Mouse (Mus musculus): ENCODE measurements at regions not wholly inside any gene's neighbourhood (a gene's known extent, or its start where the extent isn't known, plus 50 kb on each side); places are given as distances from the start of the nearest gene placed in this dataset.

GRCm38 (mm10) chr2:171816685-171817419 lies 226.4 kb downstream of the Cbln4 start:
- peak; percentile 30 to 33 for DNase-seq (ENCODE audit: low spot score in 2 of 2)
- intact Hi-C loops (cut with DNase I), result no loop called here

GRCm38 (mm10) chr2:171812701-171813100 lies 230.6 kb downstream of the Cbln4 start:
- DNase-seq (ENCODE audit: low spot score in 2 of 2), result no peak
- intact Hi-C loops (cut with DNase I), result no loop called here

DNA sequence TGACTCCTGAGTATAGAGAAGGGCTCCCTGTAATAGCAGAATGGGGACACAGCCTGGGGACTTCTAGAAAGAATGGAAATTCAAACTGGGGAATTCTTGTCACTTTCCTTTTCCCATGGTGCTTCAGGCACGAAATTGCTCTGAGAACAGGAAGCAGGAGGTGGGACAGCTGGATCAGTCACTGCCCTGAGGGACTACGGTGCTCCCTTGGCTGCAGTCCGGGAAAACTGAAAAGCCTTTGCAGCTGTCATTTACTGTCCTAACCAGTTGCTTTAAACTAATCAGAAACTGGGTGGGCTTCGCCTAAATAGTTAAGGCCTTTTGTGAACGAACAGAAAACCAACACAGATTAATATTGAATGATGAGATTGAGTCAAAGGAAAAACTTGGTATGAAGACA lies 237.9 kb downstream of the Cbln4 start:
- intact Hi-C loops (cut with DNase I), result no loop called here
- DNase-seq (ENCODE audit: low spot score in 2 of 2), result no peak

DNA sequence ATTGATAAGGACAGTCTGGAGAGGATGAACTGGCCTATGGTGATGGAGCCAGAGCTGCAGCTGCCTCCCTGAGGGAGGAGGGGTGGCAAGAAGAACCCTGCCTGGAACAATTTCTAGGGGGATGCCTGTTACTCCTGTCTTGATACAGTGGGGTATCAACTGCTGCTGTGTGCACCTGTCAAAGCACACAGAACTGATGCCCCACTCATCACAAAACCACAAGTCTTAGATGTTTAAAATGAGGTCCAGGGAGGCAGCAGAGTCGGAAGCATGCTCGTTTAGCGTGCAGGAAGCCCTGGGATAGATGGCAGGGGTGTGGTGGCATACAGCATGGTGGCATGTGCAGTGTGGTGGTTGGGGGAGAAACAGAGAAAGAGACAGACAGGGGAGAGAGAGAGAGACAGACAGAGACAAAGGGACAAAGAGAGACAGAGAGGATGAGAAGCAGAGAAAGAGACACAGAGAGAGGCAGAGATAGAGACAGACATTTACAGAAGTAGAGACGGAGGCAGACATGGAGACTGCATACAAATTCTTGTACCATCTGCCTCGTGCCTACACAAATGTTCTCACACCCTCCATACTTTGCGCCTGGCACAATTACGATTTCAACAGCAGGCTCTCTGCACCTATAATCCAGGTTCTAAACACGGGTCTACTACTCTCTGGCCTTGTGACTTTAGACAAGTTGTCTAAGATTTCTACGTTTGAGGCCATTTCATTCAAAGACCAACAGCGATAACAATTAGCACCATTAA lies 242.6 kb downstream of the Cbln4 start:
- intact Hi-C loops (cut with DNase I), result no loop called here
- DNase-seq (ENCODE audit: low spot score in 2 of 2), result peak; percentile 10 to 19

DNA sequence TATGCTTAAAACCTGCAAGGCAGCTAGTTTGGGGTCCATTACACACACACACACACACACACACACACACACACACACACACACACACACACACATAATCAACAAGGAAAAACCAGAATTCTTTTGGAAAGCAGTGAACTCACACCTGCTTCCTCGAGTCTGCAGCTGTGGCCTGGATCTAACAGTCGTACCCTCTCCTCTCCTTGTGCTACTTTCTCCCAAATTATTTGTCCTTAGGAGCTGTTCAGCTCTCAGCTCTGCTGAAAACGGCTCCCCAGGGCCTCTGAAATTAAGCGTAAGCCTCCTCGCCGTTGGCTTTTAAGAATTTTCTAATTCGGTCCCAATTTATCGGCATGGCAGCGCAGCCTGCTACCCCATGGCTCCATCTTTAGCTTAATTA lies 243.9 kb downstream of the Cbln4 start:
- intact Hi-C loops (cut with DNase I), result no loop called here
- no peak for DNase-seq (ENCODE audit: low spot score in 2 of 2)

GRCm38 (mm10) chr2:171790686-171791085 lies 252.6 kb downstream of the Cbln4 start:
- DNase-seq (ENCODE audit: low spot score in 2 of 2), result no peak
- intact Hi-C loops (cut with DNase I), result no loop called here

DNA sequence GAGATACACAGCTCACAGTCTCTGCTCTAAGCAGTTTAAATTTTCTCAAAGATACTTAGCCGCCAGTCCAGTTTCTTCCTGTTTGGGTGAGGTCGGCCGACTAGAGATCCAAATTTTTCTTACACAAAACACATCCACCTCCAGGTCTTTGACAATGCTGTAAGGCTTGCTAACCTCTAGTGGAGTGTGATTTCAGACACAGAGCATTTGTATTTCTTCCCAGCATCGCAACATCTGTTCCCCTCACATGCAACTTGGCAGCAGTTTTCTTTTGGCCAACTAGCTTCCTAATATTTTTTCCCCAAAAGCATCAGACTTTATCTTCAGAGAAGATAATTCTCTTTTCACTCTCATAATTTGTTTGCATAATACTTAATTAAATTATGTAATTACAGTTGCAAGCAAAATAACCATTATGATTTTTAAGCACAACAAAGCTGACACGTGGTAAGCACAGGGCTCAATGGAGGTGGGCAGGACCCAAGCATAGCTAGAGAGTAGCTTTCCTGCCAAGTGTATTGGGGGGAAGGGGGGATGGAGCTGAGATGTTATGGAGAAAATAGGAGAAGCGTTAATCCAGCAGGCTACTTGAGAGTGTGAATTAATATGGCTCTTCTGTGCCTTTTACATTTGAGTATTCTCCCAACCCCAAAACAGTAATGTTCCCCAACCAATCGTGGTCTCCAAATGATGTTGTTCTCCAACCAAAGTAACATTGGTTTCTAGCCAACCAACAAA lies 276.9 kb downstream of the Cbln4 start:
- intact Hi-C loops (cut with DNase I), result no loop called here
- no peak for DNase-seq (ENCODE audit: low spot score in 2 of 2)

DNA sequence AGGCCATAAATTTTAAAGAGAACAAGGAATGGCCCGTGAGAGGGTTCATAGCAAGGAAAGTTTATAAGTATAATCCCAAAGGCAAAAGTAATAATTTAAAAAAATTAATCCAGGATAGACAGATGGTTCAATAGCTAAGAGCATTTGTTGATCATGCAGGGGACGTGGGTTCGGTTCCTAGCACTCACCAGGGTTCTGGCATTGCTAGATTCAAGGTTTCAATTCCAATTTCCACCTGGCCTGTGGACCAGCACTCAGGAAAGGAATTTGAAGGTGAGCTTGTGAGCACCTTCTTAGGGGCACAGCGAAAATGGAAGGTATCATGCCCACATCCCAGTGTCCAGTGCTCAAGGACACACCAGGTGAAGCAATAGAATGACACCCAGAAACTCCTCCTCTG lies 278.2 kb downstream of the Cbln4 start:
- no peak for DNase-seq (ENCODE audit: low spot score in 2 of 2)
- intact Hi-C loops (cut with DNase I), result no loop called here

GRCm38 (mm10) chr2:171753502-171753901 lies 289.8 kb downstream of the Cbln4 start:
- DNase-seq (ENCODE audit: low spot score in 2 of 2), result no peak
- intact Hi-C loops (cut with DNase I), result no loop called here

DNA sequence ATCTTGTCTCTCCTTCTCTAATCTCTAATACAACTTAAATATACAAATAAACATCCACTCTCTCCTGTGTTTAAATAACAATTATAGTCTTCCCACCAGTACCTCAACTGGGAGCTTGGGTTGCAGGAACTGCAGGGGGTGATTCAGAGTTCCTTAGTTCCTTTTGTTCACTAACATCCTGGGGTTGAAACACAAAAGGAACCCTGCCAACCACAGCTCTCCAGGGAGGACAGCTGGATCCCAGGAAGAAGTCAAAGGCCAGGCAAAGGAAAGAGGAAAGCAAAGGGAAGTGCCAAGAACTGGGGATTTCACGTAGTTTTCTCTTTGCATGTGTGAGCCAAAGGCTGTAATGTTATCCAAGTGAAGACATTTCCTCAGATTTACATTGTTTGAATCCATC lies 296.1 kb downstream of the Cbln4 start:
- DNase-seq (ENCODE audit: low spot score in 2 of 2), result no peak
- intact Hi-C loops (cut with DNase I), result no loop called here

DNA sequence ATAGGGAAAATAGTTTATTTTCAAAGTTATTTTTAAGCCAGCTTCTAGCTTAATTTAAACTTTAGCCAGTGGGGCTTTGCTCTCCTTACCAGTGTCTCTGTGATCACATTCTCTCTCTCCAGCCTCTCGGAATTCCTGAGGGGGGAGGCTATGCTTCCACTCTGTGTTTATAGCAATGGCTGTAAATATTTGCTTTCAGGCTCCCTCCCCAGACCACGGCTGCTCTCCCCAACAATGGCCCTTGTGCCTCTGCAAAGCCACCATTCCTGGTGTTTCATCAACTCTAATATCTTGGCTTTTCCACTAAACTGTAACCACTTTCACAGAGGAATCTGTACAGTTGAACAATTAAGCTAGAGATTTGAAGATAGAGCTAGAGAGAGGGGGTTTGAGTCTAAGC lies 300.2 kb downstream of the Cbln4 start:
- no peak for DNase-seq (ENCODE audit: low spot score in 2 of 2)
- intact Hi-C loops (cut with DNase I), result no loop called here

GRCm38 (mm10) chr2:171742706-171743105 lies 300.6 kb downstream of the Cbln4 start:
- DNase-seq (ENCODE audit: low spot score in 2 of 2), result no peak
- intact Hi-C loops (cut with DNase I), result no loop called here

DNA sequence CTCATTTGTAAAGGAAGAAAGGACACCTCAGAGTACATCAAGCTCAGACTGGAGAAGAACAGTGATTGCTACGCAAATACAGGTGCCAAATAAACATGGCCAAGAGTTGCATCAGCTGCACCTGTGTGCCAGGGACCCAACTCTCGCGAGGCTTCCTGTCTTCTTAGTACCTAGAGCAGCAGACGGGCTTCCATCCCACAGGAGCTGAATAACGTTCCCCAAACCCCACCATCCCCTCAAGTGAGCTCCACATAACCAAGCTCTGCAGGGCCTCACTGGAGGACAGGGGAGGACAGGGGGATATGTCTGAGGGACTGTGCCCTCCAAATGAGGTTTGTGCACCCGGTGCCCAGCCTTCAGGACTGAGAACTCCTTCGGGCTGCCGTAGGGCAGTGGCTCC lies 305.5 kb downstream of the Cbln4 start:
- DNase-seq (ENCODE audit: low spot score in 2 of 2), result no peak
- intact Hi-C loops (cut with DNase I), result no loop called here

DNA sequence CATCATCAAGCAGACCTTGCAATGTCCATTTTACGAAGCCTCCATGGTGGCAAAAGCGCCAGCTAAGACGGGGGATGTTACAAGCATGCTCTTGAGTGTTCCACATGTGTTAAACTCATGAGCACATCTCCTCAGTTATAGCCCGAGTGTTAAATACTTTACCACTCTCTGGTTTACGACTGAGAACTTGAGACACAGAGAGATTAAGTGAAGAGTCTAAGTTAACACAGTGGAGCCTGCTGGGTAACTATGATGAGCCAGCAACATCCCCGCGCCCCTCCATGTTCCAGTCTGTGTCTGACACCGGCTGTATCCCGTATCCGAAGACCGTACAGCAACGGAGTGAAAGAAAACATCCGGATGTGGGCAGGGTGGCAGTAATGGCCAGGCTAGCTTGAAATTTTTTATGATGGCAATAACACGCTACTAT lies 308.2 kb downstream of the Cbln4 start:
- intact Hi-C loops (cut with DNase I), result no loop called here
- no peak for DNase-seq (ENCODE audit: low spot score in 2 of 2)

- no peak for DNase-seq (ENCODE audit: low spot score in 2 of 2)
- intact Hi-C loops (cut with DNase I), result no loop called here
Measured at GRCm38 (mm10) chr2:171734634-171734987, 308.7 kb downstream of the Cbln4 start.

- no peak for DNase-seq (ENCODE audit: low spot score in 2 of 2)
- intact Hi-C loops (cut with DNase I), result no loop called here
Measured at GRCm38 (mm10) chr2:171733965-171734633, 309.2 kb downstream of the Cbln4 start.

GRCm38 (mm10) chr2:171719269-171719668 lies 324.0 kb downstream of the Cbln4 start:
- intact Hi-C loops (cut with DNase I), result loop anchor here (10.0 kb wide), 1 partner anchor 134 kb away; no protein-coding TSS in a partner anchor
- DNase-seq (ENCODE audit: low spot score in 2 of 2), result no peak

GRCm38 (mm10) chr2:171718855-171719254 lies 324.4 kb downstream of the Cbln4 start:
- no peak for DNase-seq (ENCODE audit: low spot score in 2 of 2)
- intact Hi-C loops (cut with DNase I), result loop anchor here (10.0 kb wide), 1 partner anchor 134 kb away; no protein-coding TSS in a partner anchor

GRCm38 (mm10) chr2:171712816-171713570 lies 330.3 kb downstream of the Cbln4 start:
- DNase-seq (ENCODE audit: low spot score in 2 of 2), result peak; percentile 31 to 57
- intact Hi-C loops (cut with DNase I), result loop anchor here (10.0 kb wide), 1 partner anchor 128 kb away; no protein-coding TSS in a partner anchor

All from left cerebral cortex, postnatal 14 days (tissue).